Mouse (Mus musculus) liver, adult (tissue): Measurements from ENCODE around the gene Snx30.
A peak's percentile ranks its signal among the peaks of the same experiment; 100 is the strongest.

ENCODE experiments used
- GATA4 ChIP-seq: IDR thresholded peaks from 2 replicates; pipeline ENCODE4 v1.6.1; 2014; ENCODE audit warnings: mild to moderate bottlenecking, low read length; ENCODE audit not compliant: insufficient replicate concordance

Snx30 gene

DNA sequence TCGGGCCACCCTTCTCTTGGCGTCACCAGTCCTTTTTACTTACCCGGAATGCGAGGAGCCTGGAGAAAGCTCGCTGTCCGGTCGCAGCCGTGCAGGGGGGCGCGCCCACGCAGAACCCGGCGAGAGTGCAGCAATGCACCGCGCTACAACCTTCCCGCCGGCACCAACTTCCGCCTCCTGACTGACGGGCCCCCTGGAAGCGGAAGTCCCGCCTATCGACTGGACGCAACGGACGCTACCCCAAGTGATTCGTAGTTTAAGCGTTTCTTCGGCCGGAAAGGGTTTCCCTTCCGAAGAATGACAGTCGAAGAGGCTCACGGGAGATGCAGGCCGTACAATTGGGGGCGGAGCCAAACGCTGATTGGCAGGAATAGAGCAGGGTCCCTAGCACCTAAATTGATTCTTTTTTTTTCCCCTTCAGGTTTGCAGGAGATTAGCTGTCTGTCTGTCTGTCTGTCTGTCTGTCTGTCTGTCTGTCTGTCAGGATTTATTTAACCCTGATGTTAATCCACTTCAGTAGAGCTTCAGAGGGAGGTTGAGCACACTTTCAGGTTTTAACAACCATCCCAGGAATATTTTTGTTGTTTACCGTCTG is 21.9 kb upstream of the Snx30 start:
- TF ChIP-seq GATA4: no peak

DNA sequence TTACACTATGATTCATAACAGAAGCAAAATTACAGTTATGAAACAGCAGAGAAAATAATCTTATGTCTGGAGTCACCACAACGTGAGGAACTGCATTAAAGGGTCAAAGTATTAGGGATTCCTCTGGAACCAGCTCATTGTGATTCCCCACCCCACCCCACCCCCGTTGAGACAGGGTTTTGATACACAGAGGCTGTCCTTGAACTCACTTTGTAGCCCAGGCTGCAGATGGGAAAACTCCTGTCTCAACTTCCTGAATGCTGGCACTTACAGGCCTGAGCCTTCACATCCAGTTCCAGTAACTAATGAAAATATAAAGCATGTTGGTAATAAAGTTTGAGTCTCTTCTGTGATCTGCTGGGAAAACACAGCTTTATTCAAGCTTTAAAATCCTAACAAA is 20.2 kb upstream of the Snx30 start:
- no peak for TF ChIP-seq GATA4

DNA sequence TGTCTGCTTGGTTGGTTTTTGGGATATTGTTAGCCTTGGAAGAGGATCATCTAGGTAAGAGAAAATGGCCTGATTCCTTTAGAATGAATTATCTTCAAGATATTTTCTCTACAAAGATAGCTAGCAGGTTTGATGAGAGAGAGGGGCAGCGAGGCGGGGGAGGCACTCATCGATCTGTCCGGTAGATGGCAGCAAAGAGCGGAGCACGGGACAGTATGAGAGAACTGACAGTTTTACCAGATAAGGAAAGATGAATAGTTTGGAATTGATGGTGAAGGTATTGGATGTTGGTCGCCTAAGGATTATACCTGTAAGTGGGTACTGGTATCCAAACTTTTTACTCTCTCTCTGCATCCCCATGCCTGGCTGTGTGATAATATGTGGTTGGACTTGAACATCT is 19.0 kb upstream of the Snx30 start:
- TF ChIP-seq GATA4: peak; percentile 47; the same call in 1 of the 2 replicates

DNA sequence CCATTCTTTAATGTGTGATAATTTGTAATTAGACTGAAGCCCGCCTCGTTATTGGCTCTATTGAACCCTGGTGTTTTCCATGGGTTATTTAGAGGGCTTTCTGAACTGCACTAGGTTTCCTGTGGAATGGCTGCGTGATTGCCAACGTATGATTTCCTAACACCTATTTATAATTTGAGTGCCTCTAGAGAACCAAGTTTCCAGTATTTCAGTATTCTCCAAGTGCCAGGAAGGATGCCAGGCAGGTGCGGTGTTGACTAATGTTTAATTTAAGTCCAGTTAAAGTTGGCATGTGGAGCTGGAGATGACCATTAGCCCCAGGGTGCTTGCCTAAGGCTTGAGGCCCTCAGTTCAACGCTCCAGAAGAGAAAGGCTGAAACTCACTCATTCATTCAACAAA is 18.5 kb upstream of the Snx30 start:
- no peak for TF ChIP-seq GATA4

DNA sequence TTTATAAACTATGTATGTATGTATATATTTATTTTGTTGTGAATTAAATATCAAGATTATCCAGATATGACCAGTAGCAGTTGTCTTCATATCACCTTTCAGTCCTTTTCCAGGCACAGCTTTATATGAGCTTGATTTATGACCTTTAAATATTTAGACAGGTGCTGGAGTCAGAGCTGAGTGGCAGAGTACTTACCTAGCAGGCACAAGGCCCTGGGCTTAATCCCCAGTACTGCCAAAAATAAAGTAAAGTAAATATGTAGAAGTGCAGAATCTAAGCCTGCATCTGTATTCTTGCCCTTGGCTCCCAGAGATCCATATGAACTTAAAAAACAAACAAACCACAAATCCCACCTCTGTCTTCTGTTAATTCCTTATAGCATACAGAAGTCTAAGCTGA is 16.6 kb upstream of the Snx30 start:
- no peak for TF ChIP-seq GATA4

DNA sequence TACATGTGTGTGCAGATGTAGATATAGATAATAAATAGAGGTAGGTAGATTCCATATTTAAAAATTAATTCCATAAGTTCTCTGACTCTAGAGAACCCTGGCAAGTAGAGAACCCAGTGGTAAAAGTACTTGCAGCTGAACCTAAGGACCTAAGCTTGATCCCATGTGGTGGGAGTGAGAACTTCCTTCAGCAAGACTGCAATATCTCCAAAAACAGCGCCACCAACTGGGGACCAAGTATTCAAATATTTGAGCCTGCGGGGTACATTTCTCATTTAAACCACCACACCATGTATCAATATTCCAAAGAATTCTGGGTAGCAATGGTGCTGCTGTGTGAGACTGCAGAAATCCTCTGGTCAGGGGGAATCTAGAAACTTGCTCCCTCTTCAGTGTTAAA is 11.5 kb upstream of the Snx30 start:
- TF ChIP-seq GATA4: no peak

DNA sequence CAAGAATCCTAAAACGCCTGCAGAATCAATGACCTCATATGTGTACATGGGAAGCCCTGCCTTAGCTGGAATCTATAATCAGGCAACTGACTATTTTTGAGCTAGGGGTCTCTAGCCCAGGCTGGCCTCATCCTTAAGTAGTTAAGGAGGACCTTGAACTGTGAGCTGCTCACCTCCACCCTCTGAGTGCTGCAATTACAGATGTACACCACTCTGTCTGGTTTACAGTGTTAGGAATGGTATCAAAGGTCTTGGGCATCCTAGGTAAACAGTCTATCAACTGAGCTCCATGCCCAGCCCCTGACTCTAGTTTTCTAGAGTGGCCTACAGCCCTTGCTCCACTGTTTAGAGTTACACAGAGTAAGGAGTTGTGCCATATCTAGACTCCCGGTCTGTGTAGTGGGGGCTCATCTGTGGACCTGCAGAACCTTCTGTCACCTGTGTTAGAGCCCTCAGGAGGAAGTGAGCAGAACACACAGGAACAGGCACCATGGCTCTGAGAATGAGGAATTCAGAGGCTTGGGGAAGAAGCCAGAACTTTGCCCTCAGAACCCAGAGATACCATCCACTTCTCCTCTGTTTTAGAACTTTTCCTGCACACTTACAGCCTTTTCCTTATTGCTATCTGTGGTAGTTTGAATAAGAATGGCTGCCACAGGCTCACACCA is 9.7 kb upstream of the Snx30 start:
- no peak for TF ChIP-seq GATA4

DNA sequence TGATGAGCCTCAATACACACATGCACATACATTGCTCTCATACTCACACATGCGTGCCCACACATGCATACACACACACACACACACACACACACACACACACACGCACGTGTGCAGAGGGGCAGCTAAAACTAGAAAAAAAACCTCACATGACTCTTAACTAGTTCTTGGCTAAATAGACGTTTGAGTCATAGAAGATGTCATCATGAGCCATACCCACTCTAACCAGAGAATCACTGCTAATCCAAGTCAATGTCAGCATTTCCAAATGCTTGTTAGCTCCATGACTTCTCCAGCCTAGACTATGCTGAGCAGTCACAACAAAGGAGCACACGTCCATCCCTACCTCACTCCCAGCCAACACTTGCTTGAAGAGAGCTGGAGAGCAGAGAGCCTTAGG is 5.5 kb upstream of the Snx30 start:
- TF ChIP-seq GATA4: no peak

DNA sequence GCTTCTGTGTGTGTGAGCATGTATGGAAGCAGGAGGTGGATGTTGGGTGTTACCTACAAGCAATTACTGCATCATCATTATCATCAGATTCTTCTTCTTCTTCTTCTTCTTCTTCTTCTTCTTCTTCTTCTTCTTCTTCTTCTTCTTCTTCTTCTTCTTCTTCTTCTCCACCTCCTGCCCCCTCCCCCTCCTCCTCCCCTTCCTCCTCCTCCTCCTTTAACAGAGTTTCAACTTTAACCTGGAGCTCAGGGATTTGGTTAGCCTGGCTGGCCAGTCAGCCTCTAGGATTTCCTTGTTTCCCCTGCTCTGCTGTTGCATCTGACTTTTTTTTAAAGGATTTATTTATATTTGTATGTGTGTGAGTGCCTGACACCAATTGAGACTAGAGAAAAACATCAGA is 4.2 kb upstream of the Snx30 start, which contains the start of gene Inip:
Gene Inip, minus strand, starts transcription at position 101 of the 400 bp plus-strand sequence.
- no peak for TF ChIP-seq GATA4

DNA sequence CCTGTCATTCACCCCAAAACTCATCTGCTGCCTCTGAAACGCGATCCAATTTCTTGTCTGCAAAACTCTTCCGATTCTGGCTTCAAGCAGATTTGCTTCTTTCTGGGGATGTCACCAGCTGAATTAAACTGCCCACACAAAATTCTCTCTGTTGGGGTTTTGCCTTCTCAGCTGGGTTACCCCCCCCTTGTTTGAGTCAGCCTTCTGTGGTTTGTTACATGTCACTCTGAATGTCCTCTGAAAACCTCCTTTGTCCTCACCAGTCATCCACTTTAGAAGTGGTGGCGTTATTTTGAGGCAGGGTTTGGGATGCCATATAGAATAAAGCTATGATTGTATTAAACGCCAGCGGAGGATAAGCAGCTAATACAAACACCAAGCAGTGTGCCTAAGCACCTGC is 3.5 kb upstream of the Snx30 start:
- no peak for TF ChIP-seq GATA4

DNA sequence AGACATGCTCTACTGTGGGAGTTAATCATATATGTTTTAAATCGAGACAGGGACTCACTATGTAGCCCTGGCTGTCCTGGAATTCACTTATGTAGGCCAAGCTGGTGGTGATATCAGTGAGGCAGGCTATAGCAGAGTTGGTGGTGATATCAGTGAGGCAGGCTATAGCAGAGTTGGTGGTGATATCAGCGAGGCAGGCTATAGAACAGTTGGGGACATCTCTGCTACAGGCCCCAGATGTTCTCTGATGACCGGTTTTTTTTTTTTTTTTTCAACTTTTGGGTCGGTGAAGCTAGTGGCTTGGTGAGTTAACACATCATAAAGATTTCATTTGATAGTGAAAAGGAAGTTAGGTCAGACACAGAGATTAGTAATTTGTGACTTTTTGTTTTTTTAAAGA is 2.8 kb upstream of the Snx30 start:
- TF ChIP-seq GATA4: no peak

DNA sequence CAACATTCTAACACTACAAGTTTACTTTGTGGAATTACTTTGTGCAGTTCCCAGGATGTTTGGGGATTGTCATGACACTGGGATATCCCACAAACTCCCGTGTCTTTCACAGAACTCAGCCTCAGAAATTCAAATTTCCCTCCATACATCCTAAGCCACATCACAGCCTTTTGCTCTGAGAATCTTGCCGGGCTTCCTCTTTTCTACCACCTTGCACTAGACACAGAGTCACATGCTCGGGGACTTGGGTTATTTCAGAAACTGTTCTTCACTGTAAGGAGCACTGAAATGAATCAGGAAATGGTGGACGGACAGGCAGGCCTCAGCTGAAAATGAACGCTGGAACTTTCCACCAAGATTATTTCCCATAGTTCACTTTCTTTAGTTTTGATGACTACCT is 2.3 kb upstream of the Snx30 start:
- no peak for TF ChIP-seq GATA4

DNA sequence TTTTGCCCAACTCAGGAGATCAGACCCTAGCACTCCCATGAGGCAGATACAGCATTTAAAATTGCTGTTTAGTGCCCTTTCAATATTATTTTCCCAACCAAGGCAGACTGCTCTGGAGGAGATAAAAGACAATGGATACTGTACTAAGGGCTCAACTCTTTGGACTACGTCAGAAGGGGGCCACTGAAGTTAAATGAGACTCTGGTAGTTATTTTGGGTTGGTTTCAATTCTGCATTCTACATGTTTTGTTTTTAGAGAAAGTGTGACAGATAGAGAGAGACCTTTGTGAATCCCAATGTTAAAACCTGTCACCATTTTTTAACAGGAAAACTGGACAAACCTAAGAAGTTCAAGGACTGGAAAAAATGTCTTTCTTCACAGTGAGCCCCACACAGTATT is 886 bp upstream of the Snx30 start:
- TF ChIP-seq GATA4: no peak

DNA sequence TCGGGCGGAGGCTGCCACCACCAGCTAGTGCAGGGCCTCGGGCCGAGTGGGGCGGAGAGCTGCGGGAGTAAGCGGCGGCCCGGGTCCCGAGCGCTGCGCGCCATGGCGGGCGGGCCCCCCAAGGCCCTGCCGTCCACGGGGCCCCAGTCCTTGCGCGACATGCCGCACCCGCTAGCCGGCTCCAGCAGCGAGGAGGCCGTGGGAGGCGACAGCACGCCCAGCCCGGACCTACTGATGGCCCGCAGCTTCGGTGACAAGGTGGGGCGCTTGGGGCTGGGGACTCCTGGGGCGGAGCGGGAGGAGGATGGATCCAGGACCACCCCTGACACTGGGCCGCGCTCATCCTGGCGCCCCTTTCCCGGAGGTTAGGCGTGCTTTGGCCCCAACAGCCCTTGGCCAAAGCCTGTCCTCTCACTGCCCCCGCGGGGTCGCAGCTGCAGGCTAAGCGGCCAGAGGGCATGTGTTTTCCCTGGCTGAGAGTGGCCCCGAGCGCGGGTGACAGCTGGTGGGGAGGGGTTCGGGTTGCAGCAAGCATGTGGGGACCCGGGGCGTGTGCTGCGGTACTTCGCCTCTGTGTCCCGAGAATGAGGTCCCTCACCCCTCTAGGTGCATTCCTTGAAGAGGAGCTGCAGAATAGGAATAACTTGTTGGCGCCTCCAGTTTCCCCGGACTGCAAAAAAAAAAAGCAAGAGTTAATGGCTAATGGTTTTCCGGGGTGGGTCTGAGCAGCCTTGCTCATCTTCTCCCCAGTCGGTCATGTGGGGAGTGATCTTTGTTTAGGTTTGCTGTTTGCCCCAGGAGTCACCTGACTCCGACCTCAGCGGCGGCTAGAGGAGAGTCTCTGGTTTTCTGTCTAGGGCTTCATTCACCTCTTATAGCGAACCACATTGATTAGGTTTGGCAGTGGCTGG is 583 bp downstream of the Snx30 start:
- TF ChIP-seq GATA4: no peak

DNA sequence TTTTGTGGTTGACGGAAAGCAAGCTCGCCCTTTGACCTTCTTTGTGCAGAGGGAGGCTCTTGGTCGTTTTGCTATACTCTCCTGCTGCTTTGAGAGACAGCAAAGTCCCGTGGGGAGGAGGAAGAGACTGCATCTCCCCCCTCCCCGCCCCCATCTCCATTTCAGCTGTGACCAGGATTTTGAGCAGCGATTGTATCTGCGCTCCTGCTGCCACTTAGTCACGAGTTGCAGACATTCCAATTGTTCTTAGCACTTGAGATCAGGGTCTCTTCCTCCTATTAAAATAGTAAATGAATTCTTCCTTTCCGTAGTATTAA is 1.2 kb downstream of the Snx30 start:
- TF ChIP-seq GATA4: no peak

DNA sequence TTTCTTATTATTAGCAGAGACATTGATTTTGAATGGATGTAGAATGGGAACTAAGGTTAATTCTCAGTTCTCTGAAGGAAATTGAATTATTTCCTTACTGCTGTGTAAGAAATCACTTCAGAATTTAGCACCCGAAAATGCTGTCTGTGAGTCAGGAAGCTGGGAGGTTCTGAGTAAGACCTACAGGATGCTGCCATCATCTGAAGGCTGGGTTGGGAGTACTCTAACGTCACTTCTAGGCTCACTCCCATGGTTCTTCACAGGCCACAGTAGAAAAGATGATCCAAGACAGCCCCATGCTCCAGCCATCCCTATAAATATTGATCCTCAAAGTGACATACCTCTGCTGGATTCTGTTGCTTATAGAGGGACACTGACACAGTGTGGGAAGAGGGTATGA is 1.9 kb downstream of the Snx30 start:
- no peak for TF ChIP-seq GATA4
